Mouse (Mus musculus) left cerebral cortex, postnatal 14 days (tissue): ENCODE data around the gene Adh1. TPM values are rescaled to one million over a fixed set of nuclear protein-coding genes. Genes with fewer than 3 reads are reported as not detected.

Experiments
- DNase-seq, 2 experiments: peaks; one replicate each; pipeline ENCODE4 v3.0.0; 2021 to 2022; ENCODE audit warnings: low spot score in 2 of 2, mixed read lengths in 1 of 2
- intact Hi-C: fragments of 180-260 bp; cut with DNase I; formaldehyde crosslinking; loops from one replicate; pipeline ENCODE4 v1.15.1; 2025
- total RNA-seq, 2 experiments: library from RNA; stranded (reverse); gene quantifications; 2 replicates each; pipeline ENCODE4 v1.2.3; 2021

The Adh1 gene
- total RNA-seq, 2 experiments from 2014 or later, result 0.64 to 0.89 TPM

- DNase-seq, result no peak
- intact Hi-C loops, result no loop called here
Observed at GRCm38 (mm10) chr3:138325001-138325400, 64.2 kb downstream of the Adh1 start.

- intact Hi-C loops, result no loop called here
Observed at GRCm38 (mm10) chr3:138325466-138325865, 64.7 kb downstream of the Adh1 start.

GRCm38 (mm10) chr3:138333910-138334309, 73.1 kb downstream of the Adh1 start:
- intact Hi-C loops, result no loop called here

More at GRCm38 (mm10) chr3:138325466-138325865, 64.7 kb downstream of the Adh1 start:
- DNase-seq, result no peak

DNA sequence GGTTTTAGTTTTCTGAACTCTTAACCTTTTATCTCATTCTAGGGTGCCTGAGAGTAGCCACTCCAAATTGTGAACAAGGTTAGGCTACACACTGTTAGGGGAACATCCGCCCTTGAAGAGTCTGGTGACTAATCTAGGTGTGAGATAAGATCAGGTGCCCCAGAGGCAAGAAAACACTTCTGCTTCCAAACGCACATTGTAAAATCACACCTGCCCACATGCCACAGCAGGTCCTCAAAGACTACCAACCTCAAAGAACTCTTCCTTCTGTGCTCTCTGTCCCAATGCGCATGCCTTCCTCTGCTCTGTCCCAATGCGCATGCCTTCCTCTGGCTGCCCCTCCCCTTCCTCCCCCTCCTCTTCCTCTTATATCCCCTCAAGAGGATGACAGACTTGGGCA, 73.5 kb downstream of the Adh1 start:
- no peak for DNase-seq
- intact Hi-C loops, result no loop called here

More at GRCm38 (mm10) chr3:138333910-138334309, 73.1 kb downstream of the Adh1 start:
- DNase-seq, result no peak

DNA sequence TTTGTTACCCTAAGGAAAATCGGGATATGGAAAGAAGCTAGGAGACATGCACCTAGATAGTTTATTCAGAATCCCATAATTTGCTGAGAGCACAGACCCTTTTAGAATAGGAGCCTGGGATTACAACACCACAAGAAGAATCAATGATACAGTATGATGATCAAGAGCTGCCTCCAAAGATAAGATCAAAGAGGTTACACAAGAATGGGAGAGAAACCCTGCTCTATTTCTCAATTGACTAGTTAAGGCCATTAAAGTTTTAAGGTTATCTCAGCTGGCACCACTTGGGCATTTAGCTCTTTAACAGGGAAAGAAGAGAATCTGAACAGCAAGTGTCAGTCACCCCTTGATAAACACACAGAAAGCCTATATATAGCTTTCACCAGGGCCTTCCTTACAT, 74.8 kb downstream of the Adh1 start:
- intact Hi-C loops, result no loop called here
- no peak for DNase-seq

DNA sequence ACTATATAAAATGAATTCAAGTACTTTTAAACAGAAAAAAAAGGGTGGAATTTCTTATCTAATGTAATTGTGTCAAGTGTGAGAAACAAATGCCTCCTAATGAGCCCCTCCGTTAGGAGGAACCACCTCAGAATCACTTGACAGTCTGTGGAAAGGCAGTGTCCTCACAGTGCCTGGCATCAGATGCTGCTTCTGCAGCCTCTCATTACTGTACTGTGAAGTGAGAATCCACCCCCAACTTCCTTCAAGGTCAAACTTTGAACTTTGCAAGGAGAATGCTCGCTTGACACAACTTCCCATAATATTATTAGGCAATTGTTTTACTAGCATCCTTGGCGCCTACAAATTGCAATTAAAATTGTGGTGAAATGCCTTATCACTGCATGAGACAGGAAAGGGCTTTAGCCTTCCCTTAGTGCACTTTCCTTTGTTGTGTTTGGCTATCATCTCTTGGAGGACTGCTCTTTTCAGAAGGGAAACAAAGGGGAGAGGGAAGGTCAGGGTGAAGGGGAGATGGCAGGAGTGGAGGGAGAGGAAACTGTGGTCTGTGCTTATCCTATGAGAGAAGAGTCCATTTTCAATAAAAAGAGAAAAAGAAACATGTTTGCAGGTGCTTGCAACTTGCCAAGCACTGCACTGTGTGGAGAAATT, 75.4 kb downstream of the Adh1 start:
- no peak for DNase-seq
- intact Hi-C loops, result no loop called here

Other genes starting within 250 kb of the Adh1 start
- 1 to 10 TPM; 3.0 to 3.6 TPM for gene 1110002E22Rik, start 195.9 kb upstream of the Adh1 start, total RNA-seq
- not detected for gene Gm5105, start 193.6 kb upstream of the Adh1 start, total RNA-seq
- 1 to 10 TPM; 6.5 to 7.7 TPM for gene Trmt10a, start 117.5 kb upstream of the Adh1 start, total RNA-seq
- 1 to 10 TPM; 4.0 to 4.1 TPM for gene Mttp, start 116.0 kb upstream of the Adh1 start, total RNA-seq
- gene 4930579F01Rik, start 67.2 kb upstream of the Adh1 start, total RNA-seq, result not detected
- under 1 TPM; 0.08 to 0.09 TPM for gene Adh7, start 43.2 kb upstream of the Adh1 start, total RNA-seq
- not detected for gene Adh6a, start 52.3 kb downstream of the Adh1 start, total RNA-seq
- gene Adh6b, start 80.8 kb downstream of the Adh1 start, total RNA-seq, result under 1 TPM in 1 of 2 experiments, not detected in 1; 0.25 TPM
- gene Adh4, start 154.5 kb downstream of the Adh1 start, total RNA-seq, result not detected
- 10 to 100 TPM; 72.7 to 73.4 TPM for gene Adh5, start 182.1 kb downstream of the Adh1 start, total RNA-seq
- 10 to 100 TPM; 40.7 to 41.9 TPM for gene Metap1, start 228.5 kb downstream of the Adh1 start, total RNA-seq